Mouse (Mus musculus): Measurements from ENCODE around the gene Pex10. TPM values are rescaled to one million over a fixed set of nuclear protein-coding genes. Genes with fewer than 3 reads are reported as not detected.

Gene Pex10
- polyA plus RNA-seq, 1 experiment from 2014 or later: 7.1 TPM

DNA sequence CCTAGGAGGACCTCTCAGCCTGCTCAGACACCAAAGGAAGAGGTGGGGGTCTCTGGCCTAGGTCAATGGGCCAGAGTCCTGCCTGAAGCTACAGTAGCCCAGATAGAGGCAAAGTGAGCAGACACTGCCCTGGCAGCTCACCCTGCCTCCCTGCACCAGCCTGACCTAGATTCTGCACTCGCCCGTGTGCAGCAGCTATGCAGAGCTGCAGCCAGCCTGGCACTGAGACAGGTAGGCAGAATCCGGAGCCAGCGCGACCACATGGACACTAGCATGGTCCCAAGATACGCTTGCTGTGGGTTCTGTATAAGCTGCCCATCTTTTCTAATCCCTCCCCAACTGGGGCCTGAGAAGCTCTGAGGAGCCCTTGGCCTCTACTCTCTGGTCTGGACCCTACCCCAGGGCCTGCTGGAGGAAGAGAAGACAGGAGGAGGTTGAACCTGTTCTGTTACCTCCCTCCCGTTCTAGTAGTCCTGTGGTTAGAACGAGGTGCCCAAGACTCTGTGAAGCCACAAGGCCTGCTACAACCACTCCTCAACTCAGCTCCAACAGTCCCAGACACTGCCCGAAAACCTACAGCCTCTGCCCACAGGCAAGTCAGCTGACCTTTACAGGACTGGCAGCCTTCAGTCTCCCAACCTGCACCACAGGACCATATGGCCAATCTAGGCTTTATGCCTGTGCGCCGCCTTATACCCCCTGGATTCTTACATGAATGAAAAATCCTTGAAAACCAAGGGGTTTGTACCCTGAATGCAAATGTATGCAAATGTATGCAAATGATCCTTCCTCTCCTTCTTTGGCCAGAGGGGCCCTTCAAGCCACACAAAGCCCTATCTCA lies 42.4 kb upstream of the Pex10 start:
- Histone ChIP-seq H3K36me3 (ENCODE audit: control insufficient read depth, insufficient read depth, low read length) (no peaks in the 10 kb centered on the region), H3K4me3 (ENCODE audit: low read length) (no peak overlapping the region), H3K9me3 (ENCODE audit: control insufficient read depth, low read length) (0 out of 2 replicates have a peak, but pooled peaks cover 2% of the 10 kb centered on the region), H3K27ac (ENCODE audit: low read depth, low read length) (no peak overlapping the region), H3K4me1 (ENCODE audit: control insufficient read depth, insufficient read depth, low read length) (peaks cover 6% of the 10 kb centered on the region; the same call in 1 of the 2 replicates), H3K9ac (ENCODE audit: low read depth, low read length) (no peak overlapping the region), H3K27me3 (ENCODE audit: control insufficient read depth, insufficient read depth, low read length) (no peaks in the 10 kb centered on the region), H3K4me2 (replicated peaks; ENCODE audit: low read depth, low read length) (no peak overlapping the region)
- WGBS: 88% methylated on average over 11 of the region's 11 CpGs
- ATAC-seq (ENCODE audit: low FRiP score, low TSS enrichment): no peak

- Histone ChIP-seq H3K27ac (ENCODE audit: low read depth, low read length) (no peak overlapping the region), H3K9ac (ENCODE audit: low read depth, low read length) (no peak overlapping the region), H3K4me3 (ENCODE audit: low read length) (no peak overlapping the region), H3K4me1 (ENCODE audit: control insufficient read depth, insufficient read depth, low read length) (no peaks in the 10 kb centered on the region), H3K36me3 (ENCODE audit: control insufficient read depth, insufficient read depth, low read length) (no peaks in the 10 kb centered on the region), H3K27me3 (ENCODE audit: control insufficient read depth, insufficient read depth, low read length) (peaks cover 11% of the 10 kb centered on the region), H3K9me3 (ENCODE audit: control insufficient read depth, low read length) (no peaks in the 10 kb centered on the region), H3K4me2 (replicated peaks; ENCODE audit: low read depth, low read length) (no peak overlapping the region)
- 33% methylated on average over 6 of the region's 6 CpGs for WGBS
- ATAC-seq (ENCODE audit: low FRiP score, low TSS enrichment): no peak
Measured at GRCm38 (mm10) chr4:155033115-155033514, 33.7 kb upstream of the Pex10 start.

GRCm38 (mm10) chr4:155034202-155034601 lies 32.6 kb upstream of the Pex10 start:
- Histone ChIP-seq H3K4me1 (ENCODE audit: control insufficient read depth, insufficient read depth, low read length) (no peaks in the 10 kb centered on the region), H3K4me2 (replicated peaks; ENCODE audit: low read depth, low read length) (no peak overlapping the region), H3K36me3 (ENCODE audit: control insufficient read depth, insufficient read depth, low read length) (no peaks in the 10 kb centered on the region), H3K27me3 (ENCODE audit: control insufficient read depth, insufficient read depth, low read length) (peaks cover 11% of the 10 kb centered on the region), H3K27ac (ENCODE audit: low read depth, low read length) (no peak overlapping the region), H3K9me3 (ENCODE audit: control insufficient read depth, low read length) (no peaks in the 10 kb centered on the region), H3K4me3 (ENCODE audit: low read length) (no peak overlapping the region), H3K9ac (ENCODE audit: low read depth, low read length) (no peak overlapping the region)
- ATAC-seq (ENCODE audit: low FRiP score, low TSS enrichment): no peak
- WGBS: 35% methylated on average over 7 of the region's 7 CpGs

- ATAC-seq (ENCODE audit: low FRiP score, low TSS enrichment): no peak
- peaks cover 13% of the 10 kb centered on the region for H3K27me3 ChIP-seq (ENCODE audit: control insufficient read depth, insufficient read depth, low read length)
- H3K4me3 ChIP-seq (ENCODE audit: low read length): no peak overlapping the region
Measured at GRCm38 (mm10) chr4:155034787-155035186, 32.0 kb upstream of the Pex10 start.

GRCm38 (mm10) chr4:155040197-155040596 lies 26.6 kb upstream of the Pex10 start:
- H3K27me3 ChIP-seq (ENCODE audit: control insufficient read depth, insufficient read depth, low read length): peaks cover 55% of the 10 kb centered on the region
- no peak for ATAC-seq (ENCODE audit: low FRiP score, low TSS enrichment)

More at GRCm38 (mm10) chr4:155034787-155035186, 32.0 kb upstream of the Pex10 start:
- Histone ChIP-seq H3K9me3 (ENCODE audit: control insufficient read depth, low read length) (no peaks in the 10 kb centered on the region), H3K4me1 (ENCODE audit: control insufficient read depth, insufficient read depth, low read length) (no peaks in the 10 kb centered on the region), H3K9ac (ENCODE audit: low read depth, low read length) (no peak overlapping the region), H3K36me3 (ENCODE audit: control insufficient read depth, insufficient read depth, low read length) (no peaks in the 10 kb centered on the region), H3K27ac (ENCODE audit: low read depth, low read length) (no peak overlapping the region), H3K4me2 (replicated peaks; ENCODE audit: low read depth, low read length) (no peak overlapping the region)
- WGBS: 69% methylated on average over 13 of the region's 13 CpGs

GRCm38 (mm10) chr4:155040696-155041095 lies 26.1 kb upstream of the Pex10 start:
- Histone ChIP-seq H3K4me2 (replicated peaks; ENCODE audit: low read depth, low read length) (no peak overlapping the region), H3K27ac (ENCODE audit: low read depth, low read length) (no peak overlapping the region), H3K9me3 (ENCODE audit: control insufficient read depth, low read length) (no peaks in the 10 kb centered on the region), H3K4me1 (ENCODE audit: control insufficient read depth, insufficient read depth, low read length) (peaks cover 8% of the 10 kb centered on the region; the same call in 1 of the 2 replicates), H3K27me3 (ENCODE audit: control insufficient read depth, insufficient read depth, low read length) (peaks cover 60% of the 10 kb centered on the region), H3K9ac (ENCODE audit: low read depth, low read length) (no peak overlapping the region), H3K4me3 (ENCODE audit: low read length) (no peak overlapping the region), H3K36me3 (ENCODE audit: control insufficient read depth, insufficient read depth, low read length) (no peaks in the 10 kb centered on the region)
- WGBS: 65% methylated on average over 6 of the region's 6 CpGs
- ATAC-seq (ENCODE audit: low FRiP score, low TSS enrichment): no peak

More at GRCm38 (mm10) chr4:155040197-155040596, 26.6 kb upstream of the Pex10 start:
- Histone ChIP-seq H3K9ac (ENCODE audit: low read depth, low read length) (no peak overlapping the region), H3K36me3 (ENCODE audit: control insufficient read depth, insufficient read depth, low read length) (no peaks in the 10 kb centered on the region), H3K9me3 (ENCODE audit: control insufficient read depth, low read length) (no peaks in the 10 kb centered on the region), H3K4me2 (replicated peaks; ENCODE audit: low read depth, low read length) (no peak overlapping the region), H3K4me3 (ENCODE audit: low read length) (no peak overlapping the region), H3K27ac (ENCODE audit: low read depth, low read length) (no peak overlapping the region), H3K4me1 (ENCODE audit: control insufficient read depth, insufficient read depth, low read length) (peaks cover 8% of the 10 kb centered on the region; the same call in 1 of the 2 replicates)
- WGBS: 30% methylated on average over 9 of the region's 9 CpGs

DNA sequence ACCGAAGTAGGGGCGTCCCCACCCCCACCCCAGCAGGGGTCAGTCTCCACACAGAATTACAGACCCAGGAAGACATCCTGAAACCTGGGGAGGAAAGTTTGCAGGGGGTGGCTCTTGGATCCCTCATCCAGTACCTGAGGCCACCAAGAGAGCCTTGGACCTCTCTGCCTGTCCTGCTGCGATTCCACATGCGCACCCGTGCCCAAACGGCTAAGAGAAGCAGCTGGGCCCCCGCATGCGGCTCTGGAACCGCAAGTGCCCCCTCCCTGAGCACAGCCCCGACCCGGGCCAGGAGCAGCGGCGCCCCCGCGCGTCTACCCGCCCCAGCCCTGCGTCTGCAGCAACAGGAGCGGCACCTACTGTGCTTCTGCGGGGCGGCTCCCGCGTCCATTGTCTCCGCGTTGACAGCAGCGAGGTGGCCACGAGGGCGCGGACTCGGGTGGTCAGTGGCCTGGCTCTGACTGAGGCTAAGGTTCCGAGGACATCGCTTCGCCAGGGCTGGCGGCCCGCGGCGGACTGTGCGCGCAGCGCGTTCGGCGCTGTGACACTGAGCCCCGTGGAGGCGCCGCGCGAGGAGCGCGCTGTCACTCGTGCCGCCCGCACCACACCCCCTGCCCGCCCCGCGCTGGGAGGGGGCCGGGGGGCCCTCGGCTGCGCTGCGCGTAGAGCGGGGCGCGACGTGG lies 24.1 kb upstream of the Pex10 start:
- 0 out of 2 replicates have a peak, but pooled peaks have one; percentile 28 for ATAC-seq (ENCODE audit: low FRiP score, low TSS enrichment)
- peak overlapping the region; percentile 42; the same call in 1 of the 2 replicates for H3K9ac ChIP-seq (ENCODE audit: low read depth, low read length)

GRCm38 (mm10) chr4:155043289-155043625 lies 23.6 kb upstream of the Pex10 start:
- Histone ChIP-seq H3K4me3 (ENCODE audit: low read length) (peak overlapping the region; percentile 43), H3K4me1 (ENCODE audit: control insufficient read depth, insufficient read depth, low read length) (peaks cover 8% of the 10 kb centered on the region; the same call in 1 of the 2 replicates), H3K27ac (ENCODE audit: low read depth, low read length) (no peak overlapping the region), H3K9ac (ENCODE audit: low read depth, low read length) (peak overlapping the region; percentile 42; the same call in 1 of the 2 replicates), H3K9me3 (ENCODE audit: control insufficient read depth, low read length) (no peaks in the 10 kb centered on the region), H3K4me2 (replicated peaks; ENCODE audit: low read depth, low read length) (peak overlapping the region; percentile 69), H3K36me3 (ENCODE audit: control insufficient read depth, insufficient read depth, low read length) (no peaks in the 10 kb centered on the region), H3K27me3 (ENCODE audit: control insufficient read depth, insufficient read depth, low read length) (peaks cover 63% of the 10 kb centered on the region)
- ATAC-seq (ENCODE audit: low FRiP score, low TSS enrichment): no peak
- 3% methylated on average over 18 of the region's 25 CpGs for WGBS

More for the DNA sequence above, 24.1 kb upstream of the Pex10 start:
- peak overlapping the region; percentile 43 for H3K4me3 ChIP-seq (ENCODE audit: low read length)
- 2% methylated on average over 65 of the region's 65 CpGs for WGBS
- peaks cover 8% of the 10 kb centered on the region; the same call in 1 of the 2 replicates for H3K4me1 ChIP-seq (ENCODE audit: control insufficient read depth, insufficient read depth, low read length)
- H3K9me3 ChIP-seq (ENCODE audit: control insufficient read depth, low read length): no peaks in the 10 kb centered on the region
- H3K27ac ChIP-seq (ENCODE audit: low read depth, low read length): no peak overlapping the region
- H3K36me3 ChIP-seq (ENCODE audit: control insufficient read depth, insufficient read depth, low read length): no peaks in the 10 kb centered on the region
- H3K4me2 ChIP-seq (replicated peaks; ENCODE audit: low read depth, low read length): peak overlapping the region; percentile 69
- H3K27me3 ChIP-seq (ENCODE audit: control insufficient read depth, insufficient read depth, low read length): peaks cover 63% of the 10 kb centered on the region

DNA sequence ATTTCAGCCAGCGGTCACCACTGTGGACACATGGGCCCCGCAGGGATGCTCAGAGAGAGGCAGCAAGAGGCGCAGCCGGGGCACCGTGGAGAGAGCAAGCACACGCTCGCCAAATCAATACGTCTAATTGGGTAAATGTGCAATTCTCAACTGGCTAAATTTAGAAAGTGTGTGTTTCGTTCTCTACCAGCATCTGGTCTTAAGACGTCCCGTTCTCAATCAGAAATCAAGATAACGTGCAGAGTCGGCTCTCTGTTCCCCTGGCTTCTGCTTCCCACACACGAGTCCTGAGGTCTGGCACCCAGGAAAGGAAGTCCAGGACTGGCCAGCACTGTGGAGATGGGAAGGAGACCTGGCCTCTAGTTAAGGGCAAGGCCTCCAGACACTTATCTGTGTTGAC lies 20.2 kb upstream of the Pex10 start:
- H3K9ac ChIP-seq (ENCODE audit: low read depth, low read length): no peak overlapping the region
- no peaks in the 10 kb centered on the region for H3K36me3 ChIP-seq (ENCODE audit: control insufficient read depth, insufficient read depth, low read length)
- peaks cover 44% of the 10 kb centered on the region for H3K27me3 ChIP-seq (ENCODE audit: control insufficient read depth, insufficient read depth, low read length)
- H3K4me3 ChIP-seq (ENCODE audit: low read length): no peak overlapping the region
- H3K4me1 ChIP-seq (ENCODE audit: control insufficient read depth, insufficient read depth, low read length): peaks cover 6% of the 10 kb centered on the region; the same call in 1 of the 2 replicates
- H3K9me3 ChIP-seq (ENCODE audit: control insufficient read depth, low read length): no peaks in the 10 kb centered on the region
- H3K4me2 ChIP-seq (replicated peaks; ENCODE audit: low read depth, low read length): no peak overlapping the region
- 87% methylated on average over 14 of the region's 14 CpGs for WGBS
- ATAC-seq (ENCODE audit: low FRiP score, low TSS enrichment): no peak
- H3K27ac ChIP-seq (ENCODE audit: low read depth, low read length): no peak overlapping the region
